Mouse (Mus musculus) heart, postnatal 0 days (tissue): ENCODE measurements around the gene Slc12a9. TPM values are rescaled to one million over a fixed set of nuclear protein-coding genes. Genes with fewer than 3 reads are reported as not detected.

ENCODE experiments used
- ATAC-seq: fragments of 200-750 bp; cut with Nextera tagmentation; 2 replicates; pipeline ENCODE4 v1.8.0; 2017; ENCODE audit warnings: low read depth, moderate number of reproducible peaks, moderate library complexity; ENCODE audit not compliant: insufficient read depth
- DNase-seq: peaks from one replicate; pipeline ENCODE4 v3.0.0-alpha.2; 2016; ENCODE audit warnings: low spot score
- H3K27ac ChIP-seq: fragments of 300-500 bp; sonication (generic); 2 replicates; pipeline ENCODE4 v1.5.1; 2014; ENCODE audit warnings: low read depth, mild to moderate bottlenecking
- H3K27me3 ChIP-seq: fragments of 300-500 bp; sonication (generic); 2 replicates; pipeline ENCODE4 v1.6.1; 2014; ENCODE audit warnings: low read length, mixed read lengths; ENCODE audit not compliant: control insufficient read depth, insufficient read depth
- H3K36me3 ChIP-seq: fragments of 300-500 bp; sonication (generic); replicated peaks from 2 replicates; pipeline ENCODE4 v1.6.1; 2014; ENCODE audit warnings: low read length, mixed read lengths; ENCODE audit not compliant: control insufficient read depth, insufficient read depth
- H3K4me1 ChIP-seq: fragments of 300-500 bp; sonication (generic); 2 replicates; pipeline ENCODE4 v1.6.1; 2014; ENCODE audit warnings: antibody characterized with exemption; ENCODE audit not compliant: control insufficient read depth, insufficient read depth
- H3K4me2 ChIP-seq: fragments of 300-500 bp; sonication (generic); 2 replicates; pipeline ENCODE4 v1.6.1; 2014; ENCODE audit warnings: low read depth, mild to moderate bottlenecking, low read length, moderate library complexity
- H3K4me3 ChIP-seq: fragments of 300-500 bp; sonication (generic); 2 replicates; pipeline ENCODE4 v1.5.1; 2014; ENCODE audit warnings: low read depth, low read length
- H3K9ac ChIP-seq: fragments of 300-500 bp; sonication (generic); replicated peaks from 2 replicates; pipeline ENCODE4 v1.6.1; 2014; ENCODE audit warnings: low read depth, low read length, mixed read lengths
- H3K9me3 ChIP-seq: fragments of 300-500 bp; sonication (generic); replicated peaks from 2 replicates; pipeline ENCODE4 v1.6.1; 2016; ENCODE audit warnings: low read length; ENCODE audit not compliant: control insufficient read depth
- CTCF ChIP-seq: IDR thresholded peaks from 2 replicates; pipeline ENCODE4 v1.5.1; 2016; ENCODE audit warnings: antibody characterized with exemption, control low read depth, low read depth
- EP300 ChIP-seq: IDR thresholded peaks from 2 replicates; pipeline ENCODE4 v1.6.1; 2016; ENCODE audit warnings: antibody characterized with exemption, low read depth
- WGBS: fragments of 180-500 bp; shearing (Covaris S2); extraction: QIAGEN DNeasy Blood & Tissue Kit; methylation state at CpG from one replicate; pipeline ENCODE4 v1.1.7; 2014; 5-methylcytosine and 5-hydroxymethylcytosine counted together
- polyA plus RNA-seq: library from polyadenylated mRNA; unstranded; fragments of >200 nt; fragmentation: Nextera tagmentation; extraction: Ambion mirVana; gene quantifications from 2 replicates; pipeline ENCODE4 v1.2.1, GENCODE M21; 2015
- total RNA-seq: library from RNA; depleted of rRNA; stranded (reverse); fragments of >200 nt; gene quantifications from 2 replicates; pipeline ENCODE4 v1.2.3, GENCODE M21; 2014; ENCODE audit warnings: low replicate concordance

Gene Slc12a9
- total and polyA plus RNA-seq, 2 experiments from 2014 or later, result 4.5 to 14.8 TPM

DNA sequence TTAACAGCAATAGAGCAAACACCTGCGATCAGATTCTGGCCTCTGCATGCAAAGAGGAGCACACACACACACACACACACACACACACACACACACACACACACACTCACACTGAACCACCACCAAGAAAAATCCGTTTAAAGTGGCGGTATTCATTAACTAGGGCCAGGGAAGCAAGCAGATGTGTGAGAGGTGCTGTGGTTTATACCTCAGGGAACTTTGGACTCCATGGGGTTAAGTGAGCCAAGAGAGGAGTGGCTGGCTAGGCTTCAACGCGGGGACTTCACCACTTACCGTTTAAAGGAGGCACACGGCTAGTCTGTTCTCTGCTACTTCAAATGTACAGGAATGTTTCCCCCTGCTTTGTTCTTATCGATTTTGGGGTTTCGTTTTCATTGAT lies 12.4 kb upstream of the Slc12a9 start:
- Histone ChIP-seq H3K4me3 (no peak overlapping the region), H3K4me1 (peaks cover 17% of the 10 kb centered on the region; the same call in 1 of the 2 replicates), H3K36me3 (no peaks in the 10 kb centered on the region), H3K27ac (0 out of 2 replicates have a peak overlapping the region, but pooled peaks have one; percentile 12), H3K9me3 (no peaks in the 10 kb centered on the region), H3K27me3 (no peaks in the 10 kb centered on the region), H3K9ac (no peak overlapping the region), H3K4me2 (peak overlapping the region; percentile 29; the same call in 1 of the 2 replicates)
- TF ChIP-seq EP300, result no peak
- TF ChIP-seq CTCF, result no peak
- WGBS, result 13% methylated on average over 9 of the region's 9 CpGs
- ATAC-seq (no peak), DNase-seq (peak; percentile 41)

DNA sequence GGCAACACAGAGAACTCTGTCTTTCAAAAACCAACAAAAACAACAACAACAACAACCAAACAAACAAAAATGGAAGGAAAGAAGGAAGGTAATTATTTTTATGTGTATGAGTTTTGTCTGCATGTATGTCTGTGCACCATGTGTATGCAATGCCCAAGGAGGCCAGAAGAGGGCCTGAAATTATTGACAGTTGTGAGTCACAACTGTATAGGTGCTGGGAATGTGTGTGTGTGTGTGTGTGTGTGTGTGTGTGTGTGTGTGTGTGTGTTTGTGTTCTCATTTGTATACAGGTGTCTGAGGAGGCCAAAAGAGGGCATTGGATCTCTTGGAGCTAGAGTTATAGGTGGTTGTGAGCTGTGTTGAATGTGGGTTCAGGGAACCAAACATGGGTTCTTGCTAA lies 10.5 kb upstream of the Slc12a9 start:
- Histone ChIP-seq H3K36me3 (no peaks in the 10 kb centered on the region), H3K4me3 (no peak overlapping the region), H3K27me3 (no peaks in the 10 kb centered on the region), H3K9ac (no peak overlapping the region), H3K27ac (no peak overlapping the region), H3K9me3 (no peaks in the 10 kb centered on the region), H3K4me1 (peaks cover 17% of the 10 kb centered on the region; the same call in 1 of the 2 replicates), H3K4me2 (no peak overlapping the region)
- TF ChIP-seq CTCF, result no peak
- TF ChIP-seq EP300, result no peak
- ATAC-seq (no peak), DNase-seq (no peak)

DNA sequence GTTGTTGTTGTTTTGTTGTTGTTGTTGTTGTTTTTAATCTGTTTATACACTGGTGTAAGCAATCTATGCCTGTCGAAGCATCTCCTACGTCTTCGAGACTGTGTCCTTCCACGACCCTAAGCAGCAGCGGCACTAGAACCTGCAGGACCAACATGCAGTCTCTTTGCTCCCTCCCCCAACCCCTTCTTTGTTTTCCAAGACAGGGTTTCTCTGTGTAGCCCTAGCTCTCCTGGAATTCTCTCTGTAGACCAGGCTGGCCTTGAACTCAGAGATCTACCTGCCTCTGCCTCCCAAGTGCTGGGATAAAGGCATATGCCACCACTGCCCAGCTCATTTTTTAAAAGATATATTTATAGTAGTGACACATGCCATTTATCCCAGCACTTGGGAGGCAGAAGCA lies 10.0 kb upstream of the Slc12a9 start:
- TF ChIP-seq EP300, result no peak
- TF ChIP-seq CTCF, result no peak
- H3K27me3 ChIP-seq, result no peaks in the 10 kb centered on the region
- H3K27ac ChIP-seq, result no peak overlapping the region
- ATAC-seq, result no peak
- no peak overlapping the region for H3K4me2 ChIP-seq
- no peaks in the 10 kb centered on the region for H3K9me3 ChIP-seq
- no peaks in the 10 kb centered on the region for H3K36me3 ChIP-seq
- WGBS, result 93% methylated on average over 5 of the region's 5 CpGs
- peaks cover 13% of the 10 kb centered on the region; the same call in 1 of the 2 replicates for H3K4me1 ChIP-seq
- no peak overlapping the region for H3K9ac ChIP-seq
- no peak overlapping the region for H3K4me3 ChIP-seq
- no peak for DNase-seq

DNA sequence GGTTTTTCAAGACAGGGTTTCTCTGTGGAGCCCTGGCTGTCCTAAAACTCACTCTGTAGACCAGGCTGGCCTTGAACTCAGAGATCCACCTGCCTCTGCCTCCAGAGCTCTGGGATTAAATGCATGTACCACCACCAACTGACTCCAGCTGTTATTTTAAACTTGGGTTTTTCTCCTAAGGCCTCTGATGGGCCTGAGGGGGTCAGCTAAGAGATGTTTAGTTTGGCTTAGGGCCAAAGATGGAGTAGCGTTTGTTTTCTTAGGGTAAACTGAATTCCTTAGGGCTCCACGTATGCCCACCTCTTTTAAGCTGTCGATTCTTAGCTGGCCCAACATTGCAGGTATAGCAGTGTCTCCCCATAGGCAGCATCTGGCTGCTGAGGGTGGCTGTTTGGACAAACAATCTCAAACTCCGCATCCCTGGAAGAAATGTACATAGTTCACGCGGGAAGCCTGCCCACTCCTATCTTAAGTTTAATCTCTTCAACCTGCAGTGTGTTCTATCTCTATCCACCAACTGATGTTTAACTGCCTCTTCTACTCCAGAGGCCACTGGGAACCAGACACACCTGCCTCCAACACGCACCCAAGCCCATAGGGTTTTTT lies 9.1 kb upstream of the Slc12a9 start:
- 52% methylated on average over 7 of the region's 7 CpGs for WGBS
- no peak for TF ChIP-seq CTCF
- Histone ChIP-seq H3K36me3 (no peaks in the 10 kb centered on the region), H3K27ac (no peak overlapping the region), H3K4me1 (peaks cover 10% of the 10 kb centered on the region; the same call in 1 of the 2 replicates), H3K27me3 (no peaks in the 10 kb centered on the region), H3K9ac (no peak overlapping the region), H3K4me2 (no peak overlapping the region), H3K4me3 (no peak overlapping the region), H3K9me3 (no peaks in the 10 kb centered on the region)
- no peak for ATAC-seq
- DNase-seq, result no peak

DNA sequence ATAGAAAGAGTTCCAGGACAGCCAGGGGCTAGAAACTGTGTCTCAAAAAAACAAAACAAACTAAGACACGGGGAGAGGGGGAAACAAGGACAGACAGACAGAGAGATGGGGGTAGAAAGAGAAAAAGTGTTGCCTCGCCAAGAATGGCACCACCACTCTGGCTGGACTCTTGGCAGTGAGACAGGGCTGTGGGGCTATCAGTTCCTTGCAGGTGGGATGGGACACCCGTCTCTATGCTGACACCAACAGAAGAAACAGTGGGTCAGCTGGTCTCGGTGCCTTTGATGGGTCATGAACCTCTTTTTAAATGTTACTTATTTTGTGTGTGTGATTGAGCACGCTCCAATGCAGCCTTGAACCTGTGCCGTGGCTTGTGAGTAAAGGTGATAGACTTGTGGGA lies 6.8 kb upstream of the Slc12a9 start:
- no peaks in the 10 kb centered on the region for H3K9me3 ChIP-seq
- no peak overlapping the region for H3K9ac ChIP-seq
- no peak overlapping the region for H3K4me2 ChIP-seq
- H3K27me3 ChIP-seq, result no peaks in the 10 kb centered on the region
- DNase-seq (no peak), ATAC-seq (no peak)
- peak overlapping the region; percentile 91 for H3K27ac ChIP-seq
- H3K4me3 ChIP-seq, result no peak overlapping the region
- TF ChIP-seq CTCF, result no peak
- WGBS, result 70% methylated on average over 6 of the region's 6 CpGs
- no peaks in the 10 kb centered on the region; the same call in 1 of the 2 replicates for H3K4me1 ChIP-seq
- no peaks in the 10 kb centered on the region for H3K36me3 ChIP-seq
